8 mouse cellular contexts compared by ENCODE assay signal in the genomic region with DNA sequence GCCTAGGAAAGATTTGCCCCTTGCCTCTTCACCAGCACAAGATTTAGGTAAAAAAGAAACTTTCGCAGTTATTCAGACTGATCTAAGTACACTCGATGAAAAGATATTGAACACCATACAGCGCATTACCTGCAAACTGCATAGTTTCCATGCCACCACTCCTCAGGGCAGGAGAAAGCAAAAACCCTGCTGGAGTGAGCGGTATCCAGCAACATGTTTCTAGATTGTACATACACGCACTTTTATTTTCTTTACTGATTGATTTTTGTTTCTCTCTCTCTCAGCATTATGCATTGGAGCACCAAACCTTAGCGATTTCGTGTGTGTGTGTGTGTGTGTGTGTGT. TPM values are rescaled to one million over a fixed set of nuclear protein-coding genes. Genes with fewer than 3 reads are reported as not detected.
A peak's percentile ranks its signal among the peaks of the same experiment; 100 is the strongest.
DNase-seq lines count a peak whose midpoint lies in the region; ATAC-seq and TF ChIP-seq lines count a peak whose summit lies in the region.

No protein-coding gene starts in this region.

- H3K27me3 ChIP-seq in heart, embryonic 13.5 days (replicated peaks), result no peaks in the 10 kb centered on the region
- no peaks in the 10 kb centered on the region for H3K27me3 ChIP-seq in Patski
- no peaks in the 10 kb centered on the region for H3K27me3 ChIP-seq in hindbrain, embryonic 11.5 days (ENCODE audit: control insufficient read depth, insufficient read depth, low read length)
- H3K27me3 ChIP-seq in midbrain, embryonic 10.5 days (ENCODE audit: low read depth, poor library complexity, severe bottlenecking), result peaks cover 8% of the 10 kb centered on the region

- H3K9ac ChIP-seq in heart, embryonic 13.5 days, result no peak overlapping the region; the same call in 1 of the 2 replicates
- no peak overlapping the region for H3K9ac ChIP-seq in hindbrain, embryonic 11.5 days (ENCODE audit: low read depth, low read length)

- H3K4me3 ChIP-seq in heart, embryonic 13.5 days, result peak overlapping the region; percentile 95
- peak overlapping the region; percentile 98 for H3K4me3 ChIP-seq in hindbrain, embryonic 11.5 days (ENCODE audit: low read depth, low read length)
- peak overlapping the region; percentile 100 for H3K4me3 ChIP-seq in midbrain, embryonic 10.5 days

- DNase-seq in heart, postnatal 25 days (ENCODE audit: low spot score), result no peak
- DNase-seq in Patski (ENCODE audit: low read depth, low spot score), result no peak
- no peak for DNase-seq in hindbrain, embryonic 11.5 days (ENCODE audit: low spot score)
- no peak for DNase-seq in midbrain, embryonic 10.5 days (ENCODE audit: low spot score)
- DNase-seq in urinary bladder, postnatal 4 days (ENCODE audit: low spot score in 2 of 2), result no peak
- no peak for DNase-seq in B cell, adult 2 months
- DNase-seq in left cerebral cortex, adult 8-10 months (ENCODE audit: low spot score in 2 of 2), result no peak

- in situ Hi-C loops in Patski (cut with MboI; ENCODE audit: low pct_unique_long_range_greater_than_20kb), result loop anchor here (25.0 kb wide), 2 partner anchors 929 to 1879 kb away; no protein-coding TSS in a partner anchor

- ATAC-seq in heart, embryonic 13.5 days (ENCODE audit: extremely low read depth, insufficient number of reproducible peaks, low FRiP score, low TSS enrichment), result peak; percentile 30; the same call in 1 of the 2 replicates
- ATAC-seq in Patski, result peak; percentile 42
- ATAC-seq in hindbrain, embryonic 11.5 days (ENCODE audit: low FRiP score), result no peak

- H3K4me1 ChIP-seq in heart, embryonic 13.5 days, result peaks cover 33% of the 10 kb centered on the region
- H3K4me1 ChIP-seq in hindbrain, embryonic 11.5 days (replicated peaks; ENCODE audit: control insufficient read depth, insufficient read depth, low read length), result no peaks in the 10 kb centered on the region; the same call in 1 of the 2 replicates
- peaks cover 38% of the 10 kb centered on the region for H3K4me1 ChIP-seq in midbrain, embryonic 10.5 days

- WGBS in heart, embryonic 13.5 days, result 44% methylated on average over 7 of the region's 7 CpGs
- WGBS in hindbrain, embryonic 11.5 days, result 49% methylated on average over 7 of the region's 7 CpGs
- WGBS in midbrain, embryonic 10.5 days, result 49% methylated on average over 7 of the region's 7 CpGs

- H3K9me3 ChIP-seq in heart, embryonic 13.5 days, result no peaks in the 10 kb centered on the region
- no peaks in the 10 kb centered on the region for H3K9me3 ChIP-seq in hindbrain, embryonic 11.5 days (ENCODE audit: control insufficient read depth, low read length)
- no peaks in the 10 kb centered on the region for H3K9me3 ChIP-seq in midbrain, embryonic 10.5 days (replicated peaks)

- no peak for TF ChIP-seq CTCF in Patski (IDR thresholded peaks at IDR 0.05)

- peak overlapping the region; percentile 99 for H3K4me2 ChIP-seq in heart, embryonic 13.5 days
- H3K4me2 ChIP-seq in hindbrain, embryonic 11.5 days (replicated peaks; ENCODE audit: low read depth, low read length), result no peak overlapping the region

- CTCF ChIA-PET in Patski (lab: Charles Lee), result interaction anchor here (1.8 kb wide), 1 partner anchor 15 kb away, joined by 6 read pairs; no protein-coding TSS in a partner anchor

- 0 out of 2 replicates have a peak, but pooled peaks cover 6% of the 10 kb centered on the region for H3K36me3 ChIP-seq in heart, embryonic 13.5 days
- no peaks in the 10 kb centered on the region for H3K36me3 ChIP-seq in hindbrain, embryonic 11.5 days (ENCODE audit: control insufficient read depth, insufficient read depth, low read length)
- H3K36me3 ChIP-seq in midbrain, embryonic 10.5 days, result peaks cover 11% of the 10 kb centered on the region

- intact Hi-C loops in heart, postnatal 25 days (cut with DNase I), result no loop called here

- POLR2A ChIA-PET in Patski (lab: Charles Lee), result interaction anchor here (0.9 to 1.1 kb wide), 2 partner anchors 12 to 31 kb away, joined by 4 to 12 read pairs; no protein-coding TSS in a partner anchor

- H3K27ac ChIP-seq in heart, embryonic 13.5 days (replicated peaks), result no peak overlapping the region
- no peak overlapping the region for H3K27ac ChIP-seq in hindbrain, embryonic 11.5 days (ENCODE audit: low read depth, low read length)
- no peak overlapping the region for H3K27ac ChIP-seq in midbrain, embryonic 10.5 days (replicated peaks)

RNA-seq across cellular contexts. Expression of gene Kctd3, which starts 0.3 kb away (rescaled TPM):
- 20.3 and 20.8 TPM in 2 replicates for polyA plus RNA-seq in heart, embryonic 13.5 days (2015; fragmentation: Nextera tagmentation; extraction: Ambion mirVana)
- total RNA-seq in heart, postnatal 25 days (2021), result 10 to 100 TPM; 24.8 to 30.8 TPM
- polyA plus RNA-seq in Patski (2021), result 34.8 TPM
- 36.7 and 39.7 TPM in 2 replicates for polyA plus RNA-seq in hindbrain, embryonic 11.5 days (2014; fragmentation: Nextera tagmentation; extraction: Ambion mirVana)
- polyA plus RNA-seq in midbrain, embryonic 10.5 days (2016; fragmentation: Nextera tagmentation; extraction: Ambion mirVana), result 28.6 and 31.1 TPM in 2 replicates
- total RNA-seq in left cerebral cortex, adult 8-10 months (2022), result 10 to 100 TPM; 72.1 to 93.0 (median 81.4) TPM
